Mouse (Mus musculus): ENCODE results near the gene Slco2b1.
A peak's percentile ranks its signal among the peaks of the same experiment; 100 is the strongest.

The Slco2b1 gene

DNA sequence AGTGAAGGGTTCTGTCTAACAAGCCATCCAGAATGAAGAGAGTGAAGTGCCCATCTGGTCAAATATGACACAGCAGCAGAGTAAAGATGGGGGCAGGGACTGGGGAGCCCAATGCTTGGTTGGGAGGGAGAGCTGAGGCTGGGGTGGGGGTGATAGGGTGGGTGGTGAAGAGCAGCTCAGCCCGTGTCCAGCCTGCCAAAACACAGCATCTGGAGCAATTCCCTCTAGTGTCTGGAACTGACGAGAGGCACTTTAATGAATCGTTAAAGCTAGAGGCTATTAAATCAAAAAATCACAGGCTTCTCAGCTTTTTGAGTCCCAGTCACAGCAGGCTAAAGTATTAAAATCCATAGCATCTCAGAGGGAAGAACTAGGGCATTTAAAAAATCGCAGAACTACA lies 61.6 kb downstream of the Slco2b1 start:
- DNase-seq (ENCODE audit: low spot score), result no peak

GRCm38 (mm10) chr7:99648623-99649022 lies 62.5 kb downstream of the Slco2b1 start:
- DNase-seq (ENCODE audit: low spot score), result peak; percentile 74

DNA sequence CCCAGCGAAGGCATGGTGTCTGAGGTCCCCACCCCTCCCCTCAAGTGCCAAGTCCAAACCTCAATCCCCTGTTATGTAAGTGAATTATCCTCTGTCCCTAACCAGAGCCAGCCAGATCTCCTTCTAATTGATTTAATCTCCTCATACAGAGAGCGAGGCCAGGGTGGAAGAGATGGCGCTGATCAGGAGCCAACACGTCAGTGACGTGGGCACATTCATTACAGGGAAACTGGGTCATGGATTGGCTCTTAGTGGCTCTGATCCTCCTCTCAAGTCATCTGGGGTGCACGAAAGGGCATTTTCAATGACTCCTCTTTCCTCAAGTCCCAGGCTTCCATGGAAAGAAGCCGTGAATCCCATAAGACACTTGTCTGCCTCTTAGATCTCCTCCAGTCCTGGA lies 66.4 kb downstream of the Slco2b1 start:
- DNase-seq (ENCODE audit: low spot score), result no peak

DNA sequence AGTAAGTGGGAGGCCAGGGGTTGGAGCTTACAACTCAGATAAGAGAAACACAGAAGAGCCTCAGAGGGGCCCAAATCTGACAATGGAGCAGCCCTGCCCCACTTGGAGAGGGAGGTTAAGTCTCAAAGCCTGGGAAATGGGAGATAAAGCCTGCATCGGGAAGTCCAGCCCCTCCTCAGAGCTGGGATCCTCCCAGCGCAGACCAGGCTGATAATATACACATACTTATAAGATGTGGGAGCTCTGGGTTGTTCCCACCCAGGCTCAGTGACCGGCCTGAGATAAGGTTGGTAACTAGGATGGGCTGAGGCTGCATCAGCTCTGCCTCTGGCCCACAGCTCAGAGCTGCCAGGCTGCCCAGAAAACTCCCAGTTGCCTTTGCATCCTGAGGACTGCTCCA lies 69.1 kb downstream of the Slco2b1 start:
- DNase-seq (ENCODE audit: low spot score), result no peak

DNA sequence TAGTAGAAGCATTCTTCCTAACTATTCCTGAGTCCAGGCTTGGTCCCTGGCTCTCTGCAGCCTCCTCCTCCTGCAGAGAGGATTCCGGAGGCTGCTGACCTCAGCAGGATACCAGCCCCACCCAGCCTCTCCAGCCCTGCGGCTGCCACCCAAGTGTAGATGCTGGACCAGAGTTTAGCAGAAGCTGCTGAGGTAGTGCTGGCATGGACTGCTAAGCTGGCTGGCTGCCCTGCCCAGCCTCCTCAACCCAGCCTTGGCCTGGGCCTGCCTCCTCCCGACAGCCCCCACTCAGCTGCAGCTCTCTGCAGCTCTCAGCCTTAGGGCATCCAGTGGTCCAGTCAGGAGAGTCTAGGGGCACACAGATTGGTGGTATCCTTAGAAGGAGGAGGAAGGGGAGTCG lies 69.9 kb downstream of the Slco2b1 start:
- DNase-seq (ENCODE audit: low spot score), result no peak

GRCm38 (mm10) chr7:99633966-99634665 lies 77.0 kb downstream of the Slco2b1 start:
- DNase-seq (ENCODE audit: low spot score), result no peak

GRCm38 (mm10) chr7:99632286-99632685 lies 78.9 kb downstream of the Slco2b1 start:
- DNase-seq (ENCODE audit: low spot score), result peak; percentile 46

GRCm38 (mm10) chr7:99627366-99627765 lies 83.8 kb downstream of the Slco2b1 start:
- DNase-seq (ENCODE audit: low spot score), result no peak

GRCm38 (mm10) chr7:99626376-99627270 lies 84.5 kb downstream of the Slco2b1 start, which contains the start of gene Tpbgl:
Tpbgl (minus strand) TSS chr7:99627103.
- DNase-seq (ENCODE audit: low spot score), result peak; percentile 35

GRCm38 (mm10) chr7:99625722-99626375 lies 85.3 kb downstream of the Slco2b1 start:
- DNase-seq (ENCODE audit: low spot score), result peak; percentile 89

- DNase-seq (ENCODE audit: low spot score), result peak; percentile 68
Observed at GRCm38 (mm10) chr7:99618860-99619259, 92.3 kb downstream of the Slco2b1 start.

- DNase-seq (ENCODE audit: low spot score), result no peak
Observed at GRCm38 (mm10) chr7:99618264-99618663, 92.9 kb downstream of the Slco2b1 start.

All from retina, embryonic 14.5 days (tissue).